Mouse (Mus musculus): Measurements from ENCODE around the gene Jph2.

The Jph2 gene

GRCm38 (mm10) chr2:163360858-163361623 lies 36.8 kb downstream of the Jph2 start:
- no peak for DNase-seq (ENCODE audit: low spot score)

- no peak for DNase-seq (ENCODE audit: low spot score)
Measured at GRCm38 (mm10) chr2:163359253-163359652, 38.5 kb downstream of the Jph2 start.

GRCm38 (mm10) chr2:163358662-163359061 lies 39.1 kb downstream of the Jph2 start:
- DNase-seq (ENCODE audit: low spot score), result peak; percentile 19

GRCm38 (mm10) chr2:163356113-163356840 lies 41.5 kb downstream of the Jph2 start:
- DNase-seq (ENCODE audit: low spot score), result no peak

- DNase-seq (ENCODE audit: low spot score), result no peak
Measured at GRCm38 (mm10) chr2:163355666-163356065, 42.1 kb downstream of the Jph2 start.

GRCm38 (mm10) chr2:163353731-163354130 lies 44.1 kb downstream of the Jph2 start:
- no peak for DNase-seq (ENCODE audit: low spot score)

- DNase-seq (ENCODE audit: low spot score), result no peak
Measured at GRCm38 (mm10) chr2:163350443-163350842, 47.4 kb downstream of the Jph2 start.

GRCm38 (mm10) chr2:163349411-163349810 lies 48.4 kb downstream of the Jph2 start:
- no peak for DNase-seq (ENCODE audit: low spot score)

GRCm38 (mm10) chr2:163348677-163349076 lies 49.1 kb downstream of the Jph2 start:
- DNase-seq (ENCODE audit: low spot score), result no peak

- DNase-seq (ENCODE audit: low spot score), result no peak
Measured at GRCm38 (mm10) chr2:163347517-163348184, 50.1 kb downstream of the Jph2 start.

GRCm38 (mm10) chr2:163346497-163346896 lies 51.3 kb downstream of the Jph2 start:
- DNase-seq (ENCODE audit: low spot score), result no peak

GRCm38 (mm10) chr2:163344976-163345660 lies 52.7 kb downstream of the Jph2 start:
- DNase-seq (ENCODE audit: low spot score), result no peak

GRCm38 (mm10) chr2:163343671-163344070 lies 54.1 kb downstream of the Jph2 start:
- no peak for DNase-seq (ENCODE audit: low spot score)

- peak; percentile 21 for DNase-seq (ENCODE audit: low spot score)
Measured at GRCm38 (mm10) chr2:163340263-163340662, 57.5 kb downstream of the Jph2 start.

- DNase-seq (ENCODE audit: low spot score), result no peak
Measured at GRCm38 (mm10) chr2:163332368-163333055, 65.3 kb downstream of the Jph2 start.

- DNase-seq (ENCODE audit: low spot score), result no peak
Measured at GRCm38 (mm10) chr2:163331423-163331822, 66.4 kb downstream of the Jph2 start.

GRCm38 (mm10) chr2:163330742-163331141 lies 67.1 kb downstream of the Jph2 start:
- no peak for DNase-seq (ENCODE audit: low spot score)

GRCm38 (mm10) chr2:163323163-163323562 lies 74.6 kb downstream of the Jph2 start:
- DNase-seq (ENCODE audit: low spot score), result no peak

- no peak for DNase-seq (ENCODE audit: low spot score)
Measured at GRCm38 (mm10) chr2:163318777-163319176, 79.0 kb downstream of the Jph2 start.

GRCm38 (mm10) chr2:163317281-163317680 lies 80.5 kb downstream of the Jph2 start:
- DNase-seq (ENCODE audit: low spot score), result no peak

GRCm38 (mm10) chr2:163310163-163310688 lies 87.6 kb downstream of the Jph2 start:
- DNase-seq (ENCODE audit: low spot score), result no peak
